Mouse (Mus musculus) liver, adult 2 months (tissue): ENCODE results near the gene Cenpm. TPM values are rescaled to one million over a fixed set of nuclear protein-coding genes. Genes with fewer than 3 reads are reported as not detected.

Experiments used
- DNase-seq: peaks from one replicate; pipeline ENCODE4 v3.0.0-alpha.2; 2011; ENCODE audit warnings: low read depth, low spot score; ENCODE audit errors: extremely low read depth
- H3K27ac ChIP-seq: fragments of 200-500 bp; replicated peaks from 2 replicates; pipeline ENCODE4 v1.5.1; 2012; ENCODE audit warnings: low read depth, mild to moderate bottlenecking, control low read depth, inconsistent platforms, low read length; ENCODE audit not compliant: insufficient read depth
- H3K27me3 ChIP-seq: fragments of 200-500 bp; 2 replicates; pipeline ENCODE4 v1.6.1; 2012; ENCODE audit warnings: mild to moderate bottlenecking, moderate library complexity, low read length, inconsistent platforms; ENCODE audit not compliant: control insufficient read depth, insufficient read depth
- H3K36me3 ChIP-seq: fragments of 200-500 bp; 2 replicates; pipeline ENCODE4 v1.6.1; 2012; ENCODE audit warnings: low read length, inconsistent platforms; ENCODE audit not compliant: control insufficient read depth, insufficient read depth
- H3K4me1 ChIP-seq: fragments of 200-500 bp; 2 replicates; pipeline ENCODE4 v1.6.1; 2011; ENCODE audit warnings: low read length; ENCODE audit not compliant: control insufficient read depth, insufficient read depth
- H3K4me3 ChIP-seq: fragments of 200-500 bp; 2 replicates; pipeline ENCODE4 v1.5.1; 2011; ENCODE audit warnings: low read depth, mild to moderate bottlenecking, control low read depth, low read length, moderate library complexity; ENCODE audit not compliant: insufficient read depth
- H3K79me2 ChIP-seq: fragments of 200-500 bp; 2 replicates; pipeline ENCODE4 v1.6.1; 2012; ENCODE audit warnings: inconsistent platforms, mild to moderate bottlenecking, low read length, moderate library complexity; ENCODE audit not compliant: control insufficient read depth, insufficient read depth
- H3K9ac ChIP-seq: fragments of 200-500 bp; 2 replicates; pipeline ENCODE4 v1.6.1; 2012; ENCODE audit warnings: low read depth, mild to moderate bottlenecking, control low read depth, inconsistent platforms, low read length
- CTCF ChIP-seq: fragments of 200-500 bp; IDR thresholded peaks from 2 replicates; pipeline ENCODE4 v1.5.1; 2011; ENCODE audit warnings: low read depth, low read length, control low read depth
- POLR2A ChIP-seq: fragments of 200-500 bp; IDR thresholded peaks from 2 replicates; pipeline ENCODE4 v1.6.1; 2011; ENCODE audit warnings: low read length, control low read depth; ENCODE audit not compliant: insufficient read depth; ENCODE audit errors: extremely low read depth
- WGBS: fragments of 180-500 bp; shearing (Covaris S2); methylation state at CpG from one replicate; pipeline ENCODE4 v1.1.7; 2018; 5-methylcytosine and 5-hydroxymethylcytosine counted together
- polyA plus RNA-seq: library from polyadenylated mRNA; depleted of rRNA; stranded (reverse); fragments of >200 nt; gene quantifications from 2 replicates; pipeline ENCODE4 v1.2.3, GENCODE M21; 2012
- total RNA-seq: library from RNA; depleted of rRNA; stranded (reverse); fragments of >200 nt; gene quantifications from 2 replicates; pipeline ENCODE4 v1.2.3, GENCODE M21; 2014

Cenpm gene
- total and polyA plus RNA-seq, 2 experiments, result 3.0 to 11.5 TPM

- Histone ChIP-seq H3K4me1 (peaks cover 3% of the 10 kb centered on the region), H3K9ac (no peak overlapping the region), H3K27me3 (peaks cover 30% of the 10 kb centered on the region), H3K36me3 (no peaks in the 10 kb centered on the region), H3K79me2 (no peaks in the 10 kb centered on the region), H3K4me3 (no peak overlapping the region), H3K27ac (no peak overlapping the region)
- 8% methylated on average over 11 of the region's 11 CpGs for WGBS
- DNase-seq, result no peak
- TF ChIP-seq POLR2A (no peak), CTCF (no peak)
These were observed 33.3 kb downstream of the Cenpm start for GRCm38 (mm10) chr15:82211281-82211680.

GRCm38 (mm10) chr15:82210801-82211200 lies 33.7 kb downstream of the Cenpm start:
- no peak for TF ChIP-seq CTCF
- TF ChIP-seq POLR2A, result no peak
- no peak for DNase-seq
- Histone ChIP-seq H3K9ac (no peak overlapping the region), H3K27me3 (peaks cover 30% of the 10 kb centered on the region), H3K27ac (no peak overlapping the region), H3K4me1 (peaks cover 6% of the 10 kb centered on the region), H3K36me3 (no peaks in the 10 kb centered on the region), H3K4me3 (no peak overlapping the region), H3K79me2 (no peaks in the 10 kb centered on the region)
- WGBS, result 80% methylated on average over 1 of the region's 1 CpGs

GRCm38 (mm10) chr15:82209295-82210050 lies 35.1 kb downstream of the Cenpm start:
- WGBS, result 85% methylated on average over 13 of the region's 13 CpGs
- Histone ChIP-seq H3K27ac (no peak overlapping the region), H3K4me1 (peaks cover 9% of the 10 kb centered on the region), H3K36me3 (no peaks in the 10 kb centered on the region), H3K4me3 (no peak overlapping the region), H3K79me2 (no peaks in the 10 kb centered on the region), H3K27me3 (peaks cover 23% of the 10 kb centered on the region), H3K9ac (no peak overlapping the region)
- DNase-seq, result no peak
- no peak for TF ChIP-seq POLR2A
- TF ChIP-seq CTCF, result no peak

GRCm38 (mm10) chr15:82208307-82208706 lies 36.2 kb downstream of the Cenpm start:
- Histone ChIP-seq H3K36me3 (no peaks in the 10 kb centered on the region; the same call in 1 of the 2 replicates), H3K4me3 (no peak overlapping the region), H3K27ac (no peak overlapping the region), H3K9ac (no peak overlapping the region), H3K79me2 (no peaks in the 10 kb centered on the region), H3K4me1 (peaks cover 9% of the 10 kb centered on the region), H3K27me3 (peaks cover 21% of the 10 kb centered on the region)
- 87% methylated on average over 8 of the region's 8 CpGs for WGBS
- no peak for DNase-seq
- TF ChIP-seq POLR2A, result no peak
- no peak for TF ChIP-seq CTCF

GRCm38 (mm10) chr15:82207504-82208219 lies 36.9 kb downstream of the Cenpm start:
- no peak for DNase-seq
- TF ChIP-seq POLR2A (no peak), CTCF (no peak)
- H3K27me3 ChIP-seq, result peaks cover 16% of the 10 kb centered on the region

More at GRCm38 (mm10) chr15:82207504-82208219, 36.9 kb downstream of the Cenpm start:
- no peaks in the 10 kb centered on the region for H3K79me2 ChIP-seq
- H3K4me3 ChIP-seq, result no peak overlapping the region
- H3K36me3 ChIP-seq, result no peaks in the 10 kb centered on the region; the same call in 1 of the 2 replicates
- H3K27ac ChIP-seq, result no peak overlapping the region
- peaks cover 9% of the 10 kb centered on the region for H3K4me1 ChIP-seq
- WGBS, result 44% methylated on average over 30 of the region's 30 CpGs
- no peak overlapping the region for H3K9ac ChIP-seq
